Mouse (Mus musculus): Measurements from ENCODE around the gene Plk4. TPM values are rescaled to one million over a fixed set of nuclear protein-coding genes. Genes with fewer than 3 reads are reported as not detected.

Plk4 gene
- total RNA-seq, 2 experiments from 2014 or later = 4.0 to 4.2 TPM

Other genes starting within 250 kb of the Plk4 start
- under 1 TPM in 1 of 2 experiments, not detected in 1; 0.15 TPM for gene Slc25a31, start 91.2 kb upstream of the Plk4 start, total RNA-seq (2021)
- gene Hspa4l, start 55.5 kb upstream of the Plk4 start, total RNA-seq (2021) = 100 to 1,000 TPM; 153 to 164 TPM
- 10 to 100 TPM; 16.7 to 22.1 TPM for gene Mfsd8, start 46.9 kb downstream of the Plk4 start, total RNA-seq (2021)
- 10 to 100 TPM; 10.2 to 13.7 TPM for gene Abhd18, start 47.0 kb downstream of the Plk4 start, total RNA-seq (2021)
- gene 1700034I23Rik, start 102.5 kb downstream of the Plk4 start, total RNA-seq (2021) = under 1 TPM in 1 of 2 experiments, not detected in 1; 0.32 TPM
- 10 to 100 TPM; 20.5 to 26.5 TPM for gene Larp1b, start 149.8 kb downstream of the Plk4 start, total RNA-seq (2021)